Mouse (Mus musculus): ENCODE measurements around the gene Bola3.

The Bola3 gene

DNA sequence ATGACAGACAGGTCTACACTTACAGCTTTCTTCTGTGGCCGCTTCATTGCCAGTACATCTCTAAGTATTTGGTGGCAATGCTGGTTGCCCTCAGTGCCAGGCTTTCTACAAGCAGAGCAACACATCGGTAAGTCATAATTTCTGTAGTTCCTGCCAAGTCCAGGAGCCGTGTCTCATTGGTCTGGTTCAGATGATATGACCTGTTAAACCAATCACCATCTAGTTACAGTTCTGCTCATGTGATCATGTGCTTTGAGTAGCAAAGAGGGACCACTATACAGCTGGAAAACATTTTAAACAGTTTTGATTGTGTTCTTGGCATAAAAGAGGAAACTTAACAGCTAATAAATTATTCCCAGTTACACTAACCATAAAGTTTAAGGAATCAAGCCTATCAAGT lies 1.0 kb upstream of the Bola3 start:
- DNase-seq (ENCODE audit: low spot score in 2 of 2), result peak in 1 of 2 experiments; percentile 26

DNA sequence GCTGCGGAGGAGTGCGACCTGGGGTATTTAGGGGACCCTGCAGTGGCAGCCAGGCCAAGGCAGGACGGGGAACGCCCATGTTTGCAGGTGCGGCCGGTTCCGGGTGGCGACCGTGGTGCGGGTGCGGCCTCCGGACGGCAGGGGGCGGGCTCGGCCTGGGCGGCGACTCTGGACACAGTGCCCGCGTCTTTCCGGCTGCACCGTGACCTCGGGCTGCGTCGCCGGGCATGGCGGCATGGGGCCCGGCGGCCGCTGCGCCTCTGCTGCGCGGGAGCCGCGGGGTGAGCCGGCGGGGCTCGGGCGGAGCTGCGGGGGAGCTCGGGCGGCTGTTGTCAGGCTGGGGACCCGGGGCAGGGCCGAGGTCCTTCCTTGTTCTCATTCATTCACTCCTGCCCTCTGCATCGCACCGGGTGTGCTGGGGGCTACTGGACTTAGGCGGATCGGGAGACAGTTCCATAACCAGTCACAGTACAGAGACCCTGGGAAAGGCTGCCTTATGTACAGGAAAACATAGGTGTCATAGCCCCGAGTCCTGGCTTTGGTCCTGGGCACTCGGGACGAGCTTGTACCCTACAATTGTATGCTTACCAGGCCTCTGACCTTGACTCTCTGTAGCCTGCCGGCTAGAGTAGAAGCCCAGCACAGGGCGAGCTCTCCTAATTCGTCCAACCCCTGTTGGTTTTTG lies 469 bp downstream of the Bola3 start:
- peak; percentile 87 to 90 for DNase-seq (ENCODE audit: low spot score in 2 of 2)

DNA sequence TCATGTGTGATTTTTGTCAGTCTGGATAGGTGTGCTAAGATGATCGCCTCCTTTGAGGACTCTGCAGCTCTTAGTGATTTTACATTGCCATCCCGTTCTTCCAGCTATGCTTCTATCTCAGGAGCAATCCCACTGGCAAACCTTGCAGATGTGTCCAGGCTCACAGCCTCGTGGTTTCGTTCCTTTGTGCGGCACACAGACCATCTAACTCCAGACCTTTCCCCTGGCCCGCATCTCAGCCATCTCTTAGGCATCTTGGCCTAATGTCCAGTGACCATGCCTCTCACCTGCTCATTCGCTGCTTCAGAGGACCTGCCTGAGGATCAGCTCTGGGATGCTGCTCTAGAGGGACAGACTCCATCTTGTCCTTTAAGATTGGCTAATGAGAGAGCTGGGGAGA lies 1.2 kb downstream of the Bola3 start:
- DNase-seq (ENCODE audit: low spot score in 2 of 2), result peak in 1 of 2 experiments; percentile 36

DNA sequence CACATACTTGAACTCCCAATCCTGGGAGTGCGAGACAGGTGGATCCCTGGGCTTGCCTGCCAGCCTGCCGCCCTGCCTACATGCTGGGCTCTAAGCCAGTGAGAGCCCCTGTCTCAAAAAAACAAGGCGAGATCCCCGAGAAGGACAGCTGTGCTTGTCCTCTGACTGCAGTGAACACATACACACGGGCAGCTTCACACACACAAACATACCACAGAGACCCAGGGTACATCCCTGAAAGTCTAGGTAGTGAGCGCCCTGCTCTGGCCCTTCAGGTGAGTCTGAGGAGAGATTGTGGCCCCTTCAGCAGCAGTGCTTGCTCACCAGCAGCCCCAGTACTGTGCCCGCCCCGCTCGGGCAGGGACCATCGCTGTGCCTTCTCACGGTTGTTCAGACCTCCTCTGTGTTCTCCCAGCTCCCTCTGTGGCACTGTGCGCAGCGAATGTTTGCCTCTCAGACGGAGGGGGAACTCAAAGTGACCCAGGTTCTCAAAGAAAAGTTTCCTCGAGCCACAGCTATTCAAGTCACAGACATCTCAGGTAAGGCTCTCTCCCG lies 2.0 kb downstream of the Bola3 start:
- peak in 1 of 2 experiments; percentile 31 for DNase-seq (ENCODE audit: low spot score in 2 of 2)

DNA sequence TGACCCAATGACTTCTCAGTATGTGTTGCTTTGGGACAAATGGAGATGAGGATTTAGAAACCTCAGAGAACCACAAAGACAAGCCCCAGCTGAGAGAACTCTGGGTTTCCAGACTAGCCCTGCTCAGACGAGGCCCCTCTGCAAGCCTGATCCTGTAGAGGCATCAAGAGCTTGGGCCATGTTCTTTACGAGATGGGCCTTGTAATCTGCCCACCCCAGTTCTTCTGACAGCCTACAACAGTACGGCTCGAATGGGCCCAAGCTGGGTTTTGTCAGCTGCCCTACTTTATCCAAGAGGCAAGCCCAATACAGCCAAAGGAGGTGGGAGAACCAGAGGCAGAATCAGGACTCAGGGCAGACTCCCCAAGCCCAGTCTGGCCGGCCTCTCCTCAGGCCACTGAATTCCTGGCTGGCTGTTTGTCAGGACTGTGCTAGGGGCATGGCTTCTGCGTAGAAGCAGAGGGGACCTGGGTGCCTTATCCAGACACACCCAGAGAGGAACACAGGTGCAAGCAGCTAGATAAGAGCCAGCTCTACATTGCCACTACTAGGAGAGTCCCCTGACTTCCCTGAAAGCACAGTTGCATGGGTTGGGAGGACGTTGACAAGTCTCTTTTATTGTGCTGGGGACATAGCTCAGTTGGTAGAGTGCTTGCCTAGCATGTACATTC lies 2.7 kb downstream of the Bola3 start:
- DNase-seq (ENCODE audit: low spot score in 2 of 2), result peak in 1 of 2 experiments; percentile 30

DNA sequence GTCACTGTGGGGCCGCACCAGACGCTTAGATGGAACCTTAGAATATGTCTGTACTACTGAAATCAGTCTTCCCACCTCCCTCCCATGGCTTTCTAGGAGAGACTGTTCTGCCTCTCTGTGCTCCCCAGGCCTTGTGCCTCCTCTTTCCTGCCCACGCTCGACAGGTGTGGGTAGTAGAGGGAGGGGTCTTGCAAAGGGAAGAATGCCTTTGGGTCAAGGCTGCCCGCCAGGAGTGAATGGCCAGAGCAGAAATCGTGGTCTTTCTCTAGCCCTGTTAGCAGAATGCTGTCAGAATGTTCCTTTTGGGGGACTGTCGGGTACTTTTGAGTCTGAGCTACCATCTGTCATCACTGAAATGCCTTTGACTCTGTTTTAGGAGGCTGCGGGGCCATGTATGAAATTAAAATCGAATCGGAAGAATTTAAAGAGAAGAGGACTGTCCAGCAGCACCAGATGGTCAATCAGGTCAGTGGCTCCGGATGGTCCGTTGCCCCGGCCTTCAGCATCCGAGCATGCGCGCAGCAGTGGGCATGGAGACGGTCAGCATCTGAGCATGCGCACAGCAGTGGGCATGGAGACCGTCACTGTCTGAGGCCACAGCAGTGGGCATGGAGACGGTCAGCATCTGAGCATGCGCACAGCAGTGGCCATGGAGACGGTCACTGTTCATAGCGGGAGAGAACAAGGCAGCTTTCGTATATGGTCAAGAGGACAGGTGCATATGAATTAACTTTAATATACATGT lies 3.9 kb downstream of the Bola3 start:
- DNase-seq (ENCODE audit: low spot score in 2 of 2), result peak in 1 of 2 experiments; percentile 65

DNA sequence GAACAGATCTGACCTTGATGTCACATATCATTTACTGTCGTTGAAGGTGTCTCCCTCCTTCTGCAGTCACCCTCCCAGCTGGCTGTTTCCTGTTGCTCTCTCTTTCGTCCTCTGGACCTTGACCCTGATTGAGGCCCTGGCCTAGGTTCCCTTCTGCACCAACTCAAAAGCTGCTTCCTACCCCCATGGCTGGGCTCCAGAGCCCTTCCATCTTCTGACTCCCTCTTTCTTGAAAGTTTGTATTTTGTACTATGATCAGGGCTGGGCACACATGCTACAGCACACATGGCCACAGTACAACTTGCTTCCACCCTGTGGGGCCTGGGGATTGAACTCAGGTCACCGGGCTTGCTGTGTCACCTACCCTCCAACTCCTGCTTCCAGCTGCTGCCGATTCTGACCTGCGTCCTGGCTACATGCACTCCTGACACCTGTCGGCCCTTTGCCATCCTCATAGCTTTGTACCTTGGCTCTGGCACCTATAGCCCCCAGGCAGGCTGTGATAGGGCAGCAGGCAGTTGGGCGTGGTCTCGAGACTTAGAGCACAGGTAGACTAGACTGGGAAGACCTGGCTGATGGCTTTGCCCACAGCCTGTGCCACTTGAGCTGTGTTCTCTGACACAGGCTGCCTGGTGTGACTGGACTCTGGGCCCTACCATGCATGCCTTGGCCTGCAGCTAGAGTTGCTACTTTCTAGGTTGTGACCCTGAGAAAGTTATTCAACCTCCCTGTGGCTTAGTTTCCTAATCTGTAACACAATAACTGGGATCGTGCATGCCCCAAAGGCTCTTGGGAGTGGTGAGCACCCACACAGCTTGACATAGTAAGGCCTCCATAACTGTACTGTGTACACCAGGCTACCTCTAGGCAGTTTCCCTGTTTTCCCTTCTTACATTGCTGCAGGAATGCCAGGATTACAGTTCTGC lies 6.2 kb downstream of the Bola3 start:
- peak in 1 of 2 experiments; percentile 34 for DNase-seq (ENCODE audit: low spot score in 2 of 2)

DNA sequence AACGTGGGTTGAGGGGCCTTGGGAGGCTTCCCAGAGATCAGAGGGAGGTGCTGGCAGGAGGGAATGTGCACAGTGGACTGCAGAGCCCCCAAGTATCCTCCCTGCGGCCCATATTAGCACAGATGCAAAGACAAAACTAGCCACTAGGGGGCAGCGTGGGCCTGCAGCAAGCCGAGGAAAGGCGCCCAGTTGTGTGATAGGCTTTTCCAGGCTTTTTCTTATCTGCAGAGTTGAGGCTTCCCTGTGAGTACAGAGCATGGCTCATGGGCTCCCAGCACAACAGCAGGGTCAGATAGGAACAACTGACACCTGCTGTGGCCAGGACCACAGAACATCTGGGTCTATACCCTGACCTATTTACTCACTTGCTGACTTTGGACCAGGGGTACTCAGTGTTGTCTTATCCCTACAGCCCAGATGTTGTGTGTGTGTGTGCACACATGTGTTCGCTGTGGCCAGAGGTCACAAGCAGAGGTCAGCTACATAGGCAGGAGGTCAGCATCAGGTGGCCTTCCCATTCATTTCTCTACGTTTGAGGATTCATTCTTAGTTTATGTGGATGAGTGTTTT lies 7.7 kb downstream of the Bola3 start:
- DNase-seq (ENCODE audit: low spot score in 2 of 2), result peak; percentile 82 to 90

DNA sequence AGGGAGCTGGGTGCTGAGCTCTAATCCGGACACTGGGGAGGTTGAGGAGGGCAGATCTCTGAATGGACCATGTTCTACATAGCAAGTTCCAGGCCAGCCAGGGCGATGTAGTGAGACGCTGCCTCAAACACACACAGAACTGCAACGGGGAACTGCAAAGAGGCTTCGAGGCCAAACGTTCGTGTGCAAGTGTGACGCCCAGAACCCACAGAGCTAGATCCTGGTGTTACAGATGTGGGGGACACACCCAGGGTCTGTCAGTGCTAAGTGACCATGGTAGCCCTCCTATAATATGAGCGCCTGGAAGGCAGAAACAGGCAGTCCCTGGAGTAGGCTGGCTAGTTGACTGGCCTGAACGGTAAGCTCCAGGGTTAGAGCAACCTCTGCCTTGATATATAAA lies 8.5 kb downstream of the Bola3 start:
- peak in 1 of 2 experiments; percentile 29 for DNase-seq (ENCODE audit: low spot score in 2 of 2)

DNA sequence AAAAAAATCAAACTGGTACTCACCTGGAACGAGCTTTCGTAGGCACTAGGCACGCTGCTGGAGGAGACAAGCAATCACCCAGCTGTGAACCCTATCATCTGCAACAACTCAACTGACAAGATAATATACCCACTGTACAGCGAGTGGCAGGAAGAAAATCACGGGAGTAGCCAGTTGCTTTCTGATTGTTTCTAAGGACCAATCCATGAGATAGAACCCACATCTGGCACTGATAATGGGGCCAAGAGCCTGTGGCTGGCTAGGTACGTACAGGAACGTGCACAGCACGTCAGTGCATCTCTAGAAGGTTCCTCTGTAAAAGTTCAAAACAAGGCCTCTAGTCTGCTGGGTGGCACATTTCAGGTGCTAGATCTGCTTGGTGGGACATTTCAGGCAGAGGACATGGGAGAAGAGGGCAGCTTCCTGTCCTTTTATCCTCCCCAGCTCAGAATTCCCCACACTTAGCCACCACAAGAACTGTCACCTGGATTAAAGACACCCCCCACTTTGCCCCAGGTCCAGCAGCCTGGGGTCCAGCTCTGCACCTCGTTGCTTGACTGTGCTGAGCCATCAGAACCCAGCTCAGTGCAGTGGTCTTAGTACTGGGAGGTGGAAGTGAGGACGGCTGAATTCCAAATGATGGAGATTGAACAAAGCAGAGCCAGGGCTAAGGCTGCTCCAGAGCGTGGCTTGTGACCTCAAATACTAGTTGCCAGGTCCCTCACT lies 12.7 kb downstream of the Bola3 start:
- no peak for DNase-seq (ENCODE audit: low spot score in 2 of 2)

DNA sequence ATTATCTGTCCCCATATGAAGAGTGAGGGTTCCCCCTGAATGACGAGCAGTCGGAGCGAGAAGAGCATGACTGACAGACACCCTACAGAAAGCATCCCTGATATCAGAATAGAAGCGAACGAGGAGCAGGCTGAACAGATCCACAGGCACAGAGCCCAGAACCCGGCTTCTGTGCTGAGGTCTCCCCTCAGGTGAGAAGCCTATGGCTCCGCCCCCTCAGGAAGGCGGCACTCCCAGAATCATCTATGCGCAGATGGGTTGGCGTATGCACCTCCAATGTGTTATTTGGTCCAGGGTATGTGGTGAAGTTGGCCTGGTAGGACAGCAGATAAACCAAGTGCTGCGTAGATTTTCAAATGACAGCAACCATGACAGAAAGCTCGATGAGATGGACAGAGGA lies 14.1 kb downstream of the Bola3 start:
- DNase-seq (ENCODE audit: low spot score in 2 of 2), result no peak

DNA sequence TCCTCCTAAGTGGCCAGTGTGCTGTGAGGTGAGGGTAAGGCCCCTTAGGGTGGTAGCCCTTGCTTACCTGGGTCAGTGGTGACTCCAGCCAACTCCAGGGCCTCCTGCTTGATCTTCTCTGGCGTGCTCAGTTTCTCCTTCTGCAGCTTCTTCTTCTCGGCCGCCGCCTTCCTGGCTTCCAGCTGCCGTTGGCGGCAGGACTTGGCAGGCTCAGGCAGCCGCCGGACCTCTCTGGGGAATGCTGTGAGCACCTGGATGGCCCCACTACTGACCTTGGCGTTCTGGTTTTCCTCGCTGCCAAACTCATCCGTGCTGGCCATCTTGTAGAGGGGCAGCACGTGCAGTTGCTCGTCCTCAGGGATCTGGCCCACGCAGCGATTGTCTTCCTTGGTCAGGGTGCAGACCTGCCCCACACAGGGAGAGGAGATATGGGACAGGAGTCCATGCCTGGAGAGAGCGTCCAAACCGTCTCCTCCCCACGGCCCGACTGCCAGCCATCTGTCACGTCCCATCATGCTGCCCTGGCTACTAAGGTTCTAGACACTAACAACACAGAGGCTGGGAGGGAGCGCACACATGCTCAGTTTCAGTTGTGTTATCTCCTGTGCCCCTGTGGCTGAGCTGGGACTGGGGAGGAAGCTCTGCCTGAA lies 21.5 kb downstream of the Bola3 start:
- no peak for DNase-seq (ENCODE audit: low spot score in 2 of 2)

DNA sequence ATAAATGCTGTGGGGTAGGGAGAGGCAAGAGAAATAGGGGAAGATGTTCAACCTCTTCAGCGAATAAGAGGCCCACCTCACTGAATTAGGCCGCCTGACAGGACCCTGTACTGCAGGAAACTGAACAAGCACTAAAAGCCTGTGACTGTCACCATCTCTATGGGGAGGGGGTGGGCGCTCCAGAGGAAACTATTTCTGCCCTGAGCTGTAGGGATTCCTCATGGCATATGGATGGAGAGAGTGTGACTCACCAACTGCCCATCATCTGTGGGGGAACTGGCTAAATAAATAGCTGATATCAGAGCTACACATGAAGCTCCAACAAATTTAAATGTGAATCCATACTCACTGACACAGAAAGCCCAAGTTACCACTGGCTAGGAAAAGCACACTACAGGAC lies 22.4 kb downstream of the Bola3 start:
- no peak for DNase-seq (ENCODE audit: low spot score in 2 of 2)

DNA sequence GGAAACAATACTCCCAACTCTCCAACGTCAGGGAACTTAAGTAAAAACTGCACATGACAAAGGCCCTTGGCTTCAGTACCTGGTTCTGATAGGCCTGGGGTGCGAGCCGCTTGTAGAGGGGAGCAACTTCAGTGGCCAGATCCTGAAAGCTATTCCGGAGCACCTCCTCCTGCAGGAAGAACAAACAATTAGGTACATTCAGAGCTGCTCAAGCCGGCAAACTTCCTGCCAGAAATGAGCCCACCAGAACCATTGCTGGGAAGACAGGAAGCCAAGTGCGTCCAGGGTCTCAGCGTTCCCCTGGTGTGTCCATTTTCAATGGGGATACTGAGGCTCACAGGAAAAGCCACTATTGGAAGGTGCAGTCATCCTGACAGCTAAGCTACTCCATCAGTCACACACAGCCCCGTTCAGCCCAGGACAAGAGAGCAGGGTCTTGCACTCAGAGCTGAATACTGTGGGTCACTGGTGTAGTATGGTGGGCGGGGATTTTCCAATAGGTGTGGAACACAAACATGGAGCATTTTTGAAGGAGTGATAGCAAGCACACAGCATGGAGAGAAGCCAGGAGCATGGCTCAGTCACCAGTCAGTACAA lies 24.9 kb downstream of the Bola3 start:
- DNase-seq (ENCODE audit: low spot score in 2 of 2), result no peak

DNA sequence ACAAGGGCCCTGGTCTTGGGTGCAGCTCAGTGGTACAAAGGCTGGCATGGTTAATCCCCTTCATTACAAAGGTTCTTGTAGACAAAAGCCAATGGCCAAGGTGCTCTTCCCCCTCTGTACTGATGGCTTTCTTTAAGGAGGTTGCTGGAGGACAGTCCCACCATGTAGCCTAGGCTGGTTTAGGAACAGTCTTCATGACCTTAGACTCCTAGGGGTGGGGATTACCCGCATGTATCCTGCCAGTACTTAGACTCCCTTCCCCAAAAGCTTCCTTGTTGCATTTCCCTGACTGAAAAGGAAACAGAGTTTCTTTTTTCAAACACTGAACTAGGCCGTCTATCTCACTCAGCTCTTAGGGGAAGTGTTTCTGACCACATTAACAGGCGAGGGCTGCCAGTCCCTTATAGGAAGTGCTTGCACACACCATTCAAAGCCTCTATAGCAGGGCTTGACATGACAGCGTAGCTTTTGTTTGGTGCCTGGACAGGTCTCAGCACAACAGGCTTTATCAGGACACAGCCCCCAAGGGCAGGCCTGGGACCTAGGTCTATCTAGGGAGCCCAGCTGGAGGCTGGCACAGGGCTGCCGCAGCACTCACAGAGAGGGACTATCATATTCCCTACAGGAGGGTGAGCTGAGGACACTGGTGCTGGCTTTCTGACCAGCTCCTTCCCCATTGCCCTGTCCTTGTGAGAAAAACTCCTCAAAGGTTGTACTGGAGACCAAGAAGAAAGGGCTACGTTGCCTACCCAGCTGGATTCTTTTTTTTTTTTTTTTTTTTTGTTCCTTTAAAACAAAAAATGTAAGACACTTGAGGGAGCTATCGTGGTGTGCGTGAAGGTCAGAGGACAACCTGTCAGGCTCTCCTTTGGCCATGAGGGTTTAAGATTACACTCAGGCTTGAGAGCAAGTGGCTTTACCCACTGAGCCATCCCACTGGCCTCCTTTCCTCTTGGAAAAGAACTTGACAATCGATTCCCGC lies 32.9 kb downstream of the Bola3 start:
- DNase-seq (ENCODE audit: low spot score in 2 of 2), result no peak

DNA sequence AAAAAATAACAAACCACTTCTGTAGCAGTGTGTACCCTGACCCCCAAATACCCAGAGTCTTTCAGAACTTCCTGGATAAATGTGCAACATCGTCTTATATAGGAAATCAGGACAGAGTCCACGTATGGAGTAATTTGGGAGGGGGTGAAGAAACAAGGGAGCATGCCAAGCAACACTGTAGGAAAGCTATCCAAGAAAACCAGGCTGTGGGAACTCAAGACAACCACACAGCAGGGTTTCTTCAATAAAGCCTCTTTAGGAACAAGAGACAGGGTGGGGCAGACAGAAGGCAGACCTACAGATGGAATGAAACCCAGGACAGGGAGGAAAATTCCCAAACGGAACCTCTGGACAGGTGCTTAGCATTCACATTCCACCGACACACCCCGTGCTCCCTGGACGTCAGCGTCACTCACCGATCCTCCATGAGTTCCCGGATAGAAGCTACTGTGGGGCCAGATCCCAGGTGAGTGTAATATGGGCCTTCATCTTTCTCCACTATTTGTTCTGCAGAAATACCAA lies 36.7 kb downstream of the Bola3 start:
- no peak for DNase-seq (ENCODE audit: low spot score in 2 of 2)

DNA sequence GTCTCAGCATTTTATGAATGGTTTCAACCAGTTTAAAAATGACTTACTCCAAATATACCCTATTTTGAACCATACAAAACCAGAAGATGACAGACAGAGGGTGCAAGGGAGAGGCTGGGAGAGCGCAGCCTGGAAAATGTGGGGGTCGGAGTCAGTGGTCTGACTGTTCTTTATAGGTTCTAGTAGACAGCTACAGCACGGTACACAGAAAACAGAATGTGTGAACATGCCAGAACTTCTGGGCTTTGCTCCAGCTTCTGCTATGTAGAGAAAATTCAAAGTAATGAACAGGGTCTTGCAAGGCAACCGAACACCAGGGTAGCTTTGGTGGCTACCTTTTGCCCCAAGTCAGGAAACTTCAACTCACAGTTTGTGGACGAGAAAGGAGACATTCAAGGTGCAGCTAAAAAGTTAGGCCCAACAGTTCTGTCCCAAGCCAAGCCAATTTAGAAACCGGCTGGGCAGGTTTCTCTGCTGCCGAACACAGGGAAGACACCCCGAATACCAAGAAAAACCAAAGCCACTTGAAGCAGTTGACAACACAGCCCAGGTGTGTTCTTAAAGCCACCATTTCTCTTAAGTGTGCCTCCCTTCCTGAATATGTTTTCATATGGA lies 43.3 kb downstream of the Bola3 start:
- peak; percentile 79 to 84 for DNase-seq (ENCODE audit: low spot score in 2 of 2)

DNA sequence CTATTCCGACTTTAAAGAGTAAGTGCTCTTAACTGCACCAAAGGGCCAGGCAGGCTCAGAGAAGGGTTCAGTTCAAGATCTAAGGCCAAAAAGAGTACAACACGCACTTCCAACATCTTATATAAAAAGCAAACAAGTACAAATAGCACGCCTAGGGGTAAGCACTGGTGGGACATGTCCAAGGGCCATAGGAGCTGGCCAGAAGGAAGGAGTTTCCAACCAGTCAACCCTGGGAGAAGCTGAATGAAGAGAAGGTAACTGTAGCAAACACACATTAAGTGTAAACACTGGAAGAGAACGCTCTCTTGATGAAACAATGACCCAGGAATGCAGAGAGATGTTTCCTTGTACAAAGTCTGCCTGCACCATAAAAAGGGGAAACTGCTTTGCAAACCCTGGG lies 45.2 kb downstream of the Bola3 start:
- DNase-seq (ENCODE audit: low spot score in 2 of 2), result no peak
